Mouse (Mus musculus): ENCODE measurements around the gene G6pc2. TPM values are rescaled to one million over a fixed set of nuclear protein-coding genes. Genes with fewer than 3 reads are reported as not detected.

Gene G6pc2
- polyA plus RNA-seq, 1 experiment from 2014 or later = not detected

DNA sequence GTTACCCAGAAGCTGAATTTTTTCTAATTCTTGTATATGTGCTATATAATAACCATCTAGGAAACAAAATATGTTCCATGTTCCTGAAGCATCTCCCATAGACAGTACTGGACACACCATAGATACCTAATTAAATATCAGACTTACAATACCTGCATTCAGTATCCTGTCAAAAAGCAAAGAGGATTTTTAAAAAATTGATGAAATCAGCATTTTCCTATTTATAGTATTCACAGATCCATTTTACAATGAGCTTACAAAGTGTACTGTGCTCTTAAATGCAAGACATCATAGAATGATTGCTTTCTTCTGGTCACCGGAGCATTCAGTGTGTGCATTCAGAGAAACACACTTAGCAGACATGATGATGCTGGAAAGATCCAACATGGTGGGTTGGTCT lies 36.2 kb downstream of the G6pc2 start:
- no peak for ATAC-seq (ENCODE audit: low FRiP score, low read depth)
- Histone ChIP-seq H3K4me2 (replicated peaks) (no peak overlapping the region), H3K9me3 (no peaks in the 10 kb centered on the region), H3K27ac (no peak overlapping the region), H3K27me3 (no peaks in the 10 kb centered on the region), H3K9ac (no peak overlapping the region), H3K4me3 (no peak overlapping the region), H3K36me3 (no peaks in the 10 kb centered on the region), H3K4me1 (no peaks in the 10 kb centered on the region)
- WGBS = 87% methylated on average over 1 of the region's 1 CpGs

DNA sequence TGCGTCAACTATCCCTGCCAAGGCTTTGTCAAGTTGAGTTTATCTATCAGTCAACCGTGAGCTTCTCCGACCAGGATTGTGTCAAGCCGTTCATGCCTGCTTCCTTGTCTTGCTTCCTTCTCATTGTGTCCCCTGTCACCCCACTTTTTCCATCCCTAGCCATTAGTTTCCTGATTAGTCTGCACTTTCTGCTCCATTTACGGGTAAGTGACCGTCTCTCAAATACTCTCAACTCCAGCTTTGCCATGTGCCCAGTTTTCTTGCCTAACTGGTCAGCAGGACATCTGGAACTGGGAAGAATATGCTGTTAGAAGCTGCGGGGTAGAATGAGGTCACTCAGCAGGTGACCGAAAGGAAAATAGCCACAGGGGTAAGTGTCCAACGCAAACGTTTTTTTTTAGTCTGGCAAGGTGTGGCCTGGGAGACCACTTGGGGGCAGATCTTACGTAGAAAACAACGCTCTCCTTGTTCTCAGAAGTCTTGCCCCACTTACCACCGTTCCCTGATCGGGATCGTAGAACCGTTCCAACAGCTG lies 37.4 kb downstream of the G6pc2 start:
- H3K36me3 ChIP-seq = no peaks in the 10 kb centered on the region
- H3K9me3 ChIP-seq = no peaks in the 10 kb centered on the region
- H3K27ac ChIP-seq = no peak overlapping the region
- no peaks in the 10 kb centered on the region for H3K27me3 ChIP-seq
- no peak overlapping the region for H3K4me3 ChIP-seq
- H3K9ac ChIP-seq = no peak overlapping the region
- ATAC-seq (ENCODE audit: low FRiP score, low read depth) = no peak
- H3K4me1 ChIP-seq = no peaks in the 10 kb centered on the region
- H3K4me2 ChIP-seq (replicated peaks) = no peak overlapping the region
- 54% methylated on average over 16 of the region's 16 CpGs for WGBS

DNA sequence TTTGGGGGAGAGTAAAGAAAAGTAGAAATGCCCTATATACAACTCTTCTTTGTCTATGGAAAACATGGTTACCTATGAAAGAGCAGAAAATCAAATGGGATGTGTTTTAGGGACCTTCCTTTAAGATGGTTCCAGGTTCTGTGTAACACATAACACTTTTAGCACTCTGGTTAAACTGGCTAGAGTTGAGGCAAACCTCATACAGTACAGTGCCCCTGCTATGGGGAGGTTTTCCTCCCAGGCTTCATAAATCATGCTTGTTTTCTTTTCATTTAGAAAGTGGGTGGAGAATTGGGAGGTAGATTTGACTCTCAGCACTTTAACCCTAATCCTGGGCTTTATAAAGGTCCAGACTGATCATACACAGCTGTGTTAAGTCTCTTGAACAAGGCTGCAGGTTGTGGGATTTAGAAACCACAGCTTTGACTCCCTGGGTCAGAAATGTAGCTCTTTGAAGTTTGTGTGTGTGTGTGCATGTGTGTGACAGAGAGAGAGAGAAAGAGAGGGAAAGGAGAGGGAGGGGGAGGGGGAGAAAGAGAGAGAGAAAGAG lies 53.3 kb downstream of the G6pc2 start:
- Histone ChIP-seq H3K4me3 (no peak overlapping the region), H3K9ac (no peak overlapping the region), H3K4me1 (no peaks in the 10 kb centered on the region), H3K4me2 (replicated peaks) (no peak overlapping the region), H3K27ac (no peak overlapping the region), H3K36me3 (no peaks in the 10 kb centered on the region), H3K9me3 (no peaks in the 10 kb centered on the region), H3K27me3 (no peaks in the 10 kb centered on the region)
- no peak for ATAC-seq (ENCODE audit: low FRiP score, low read depth)

DNA sequence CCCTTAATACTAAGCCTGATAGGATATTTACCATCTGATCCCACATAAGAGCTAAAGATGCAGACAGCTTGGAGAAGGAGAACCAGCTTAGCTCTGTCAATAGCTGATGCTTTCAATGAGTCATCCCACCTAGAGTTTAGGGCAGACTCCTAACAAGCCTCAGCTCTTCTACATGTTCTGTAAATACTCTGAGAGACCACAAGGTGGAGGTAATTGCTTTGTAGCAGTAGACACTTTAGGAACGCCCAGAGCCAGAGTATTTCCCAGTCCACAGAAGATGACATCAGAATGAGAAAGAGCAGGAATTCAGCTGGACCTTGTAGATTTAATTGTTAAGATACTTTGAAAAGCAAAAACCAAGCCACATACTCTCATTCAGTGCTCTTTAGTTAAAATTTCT lies 65.0 kb downstream of the G6pc2 start:
- H3K27ac ChIP-seq = no peak overlapping the region
- H3K36me3 ChIP-seq = no peaks in the 10 kb centered on the region
- WGBS = 9% methylated on average over 1 of the region's 1 CpGs
- H3K4me2 ChIP-seq (replicated peaks) = no peak overlapping the region
- no peak; the same call in 1 of the 2 replicates for ATAC-seq (ENCODE audit: low FRiP score, low read depth)
- no peaks in the 10 kb centered on the region for H3K4me1 ChIP-seq
- H3K27me3 ChIP-seq = no peaks in the 10 kb centered on the region
- H3K9me3 ChIP-seq = no peaks in the 10 kb centered on the region
- no peak overlapping the region for H3K4me3 ChIP-seq
- H3K9ac ChIP-seq = no peak overlapping the region

Other genes with a start within 250 kb of the G6pc2 start
- 0.92 and 1.1 TPM in 2 replicates for gene Nostrin, start 75.3 kb upstream of the G6pc2 start, polyA plus RNA-seq (2015; fragmentation: Nextera tagmentation; extraction: Ambion mirVana)
- gene Spc25, start 4.9 kb upstream of the G6pc2 start, polyA plus RNA-seq (2015; fragmentation: Nextera tagmentation; extraction: Ambion mirVana) = 156 and 166 TPM in 2 replicates
- gene Abcb11, start 131.5 kb downstream of the G6pc2 start, polyA plus RNA-seq (2015; fragmentation: Nextera tagmentation; extraction: Ambion mirVana) = not detected in 2 replicates
- gene Dhrs9, start 169.4 kb downstream of the G6pc2 start, polyA plus RNA-seq (2015; fragmentation: Nextera tagmentation; extraction: Ambion mirVana) = not detected in 2 replicates

All from limb, embryonic 13.5 days (tissue).